Mouse (Mus musculus) mouse trophoblast stem cell (cell line): Measurements from ENCODE around the gene Aldh4a1.

Source experiments
- in situ Hi-C, 2 experiments: fragments of 300-500 bp; cut with MseI, MboI; formaldehyde crosslinking; loops; 2 replicates in 1 of 2; 3 replicates in 1 of 2; pipeline ENCODE4 v1.15.1; 2025

Aldh4a1 gene

DNA sequence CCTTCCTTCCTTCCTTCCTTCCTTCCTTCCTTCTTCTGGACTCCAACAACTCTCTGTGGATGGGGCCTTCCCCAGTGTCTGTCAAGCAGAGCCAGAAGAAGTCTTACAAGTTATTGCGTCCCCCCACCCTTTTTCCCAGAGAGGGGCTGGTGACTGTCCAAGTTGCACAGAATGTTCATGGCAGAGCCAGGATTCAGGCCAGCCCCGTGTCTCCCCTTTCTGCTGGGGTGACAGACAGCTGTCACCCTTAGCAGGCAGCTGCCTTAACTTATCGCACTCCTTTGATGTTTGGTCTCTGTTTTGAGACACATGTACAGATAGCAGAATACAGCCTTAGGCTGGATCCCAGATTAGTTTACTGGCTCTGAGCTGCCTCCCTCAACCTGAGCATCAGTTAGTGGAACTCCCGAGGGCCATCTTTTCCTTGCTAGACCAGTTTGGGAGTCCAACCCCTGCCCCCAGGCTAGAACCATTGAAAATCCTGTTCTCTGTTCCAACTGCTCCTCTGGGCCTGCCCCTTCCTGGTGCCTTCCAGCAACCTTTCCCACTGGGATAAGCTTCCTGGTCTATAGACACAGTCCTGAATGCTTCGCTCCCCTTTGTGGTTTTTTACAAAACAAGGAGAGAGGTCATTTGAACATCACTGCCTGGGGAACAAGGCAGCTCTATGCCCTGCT is 33.2 kb upstream of the Aldh4a1 start:
- in situ Hi-C loops = no loop called here

- in situ Hi-C loops = no loop called here
Measured at GRCm38 (mm10) chr4:139590446-139590845, 32.2 kb upstream of the Aldh4a1 start.

- in situ Hi-C loops = no loop called here
Measured at GRCm38 (mm10) chr4:139592895-139593294, 29.8 kb upstream of the Aldh4a1 start.

DNA sequence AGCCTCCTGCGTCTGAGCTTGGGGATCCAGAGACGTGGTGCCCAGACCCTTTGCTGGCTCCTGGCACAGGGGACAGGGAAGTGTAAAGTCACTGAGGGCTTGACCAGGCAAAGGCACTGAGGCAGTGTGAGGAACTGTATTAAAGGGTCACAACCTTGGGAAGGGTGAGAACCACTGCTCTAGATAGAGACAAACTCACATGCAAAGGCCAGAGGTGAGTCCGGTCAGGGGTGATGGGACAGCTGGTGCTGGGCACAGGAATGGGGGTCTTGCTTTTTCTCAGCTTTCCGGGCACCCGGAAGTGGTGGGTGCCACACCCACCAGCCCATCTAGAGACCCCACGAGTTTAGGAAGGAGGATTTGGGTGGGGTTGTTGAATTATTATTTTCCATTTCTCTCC is 29.3 kb upstream of the Aldh4a1 start:
- in situ Hi-C loops = no loop called here

- in situ Hi-C loops = no loop called here
Measured at GRCm38 (mm10) chr4:139594062-139594461, 28.6 kb upstream of the Aldh4a1 start.

DNA sequence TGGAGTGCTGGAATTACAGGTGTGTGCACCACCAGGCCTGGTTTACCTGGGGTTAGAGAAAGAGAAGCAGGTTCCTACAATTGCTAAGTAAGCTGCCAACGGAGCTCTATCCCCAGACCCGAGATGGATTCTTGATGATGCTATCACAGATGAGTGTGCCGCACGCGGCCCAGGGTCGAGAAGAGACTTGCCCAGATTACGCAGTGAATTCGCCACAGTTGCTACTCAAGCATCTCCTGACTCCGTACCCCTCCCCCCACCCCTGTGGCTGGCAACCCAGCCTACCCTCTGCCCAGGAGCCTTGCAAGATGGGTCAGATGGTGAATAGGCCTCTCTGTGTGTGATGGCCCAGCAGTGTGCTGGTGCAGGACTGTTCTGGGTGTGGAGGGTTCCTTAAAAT is 26.0 kb upstream of the Aldh4a1 start:
- in situ Hi-C loops = no loop called here

GRCm38 (mm10) chr4:139597286-139598284 is 25.1 kb upstream of the Aldh4a1 start:
- in situ Hi-C loops = no loop called here

DNA sequence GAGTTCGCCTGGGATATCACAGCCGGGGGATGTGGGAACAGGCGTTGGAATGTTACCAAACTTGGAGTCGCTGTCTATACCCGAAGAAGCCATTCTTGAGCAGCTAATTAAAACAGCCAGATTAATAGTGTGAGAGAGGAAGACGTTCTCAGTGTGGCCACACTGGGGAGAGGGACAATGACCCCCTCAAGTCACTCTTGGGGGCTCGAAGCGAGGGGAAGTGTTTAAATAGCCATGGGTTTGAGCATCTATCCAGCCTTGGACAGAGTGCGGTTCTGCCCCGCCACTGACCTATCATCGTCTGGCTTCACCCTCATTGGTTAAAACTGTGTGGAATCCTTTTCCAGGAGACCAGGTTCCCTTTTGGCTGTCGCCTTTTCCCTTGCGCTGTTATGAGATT is 24.3 kb upstream of the Aldh4a1 start:
- in situ Hi-C loops = no loop called here

- in situ Hi-C loops = no loop called here
Measured at GRCm38 (mm10) chr4:139598950-139599518, 23.6 kb upstream of the Aldh4a1 start.

- in situ Hi-C loops = no loop called here
Measured at GRCm38 (mm10) chr4:139601519-139602356, 20.9 kb upstream of the Aldh4a1 start.

- in situ Hi-C loops = no loop called here
Measured at GRCm38 (mm10) chr4:139602357-139603244, 20.1 kb upstream of the Aldh4a1 start, which contains the start of gene Gm21969. Gm21969 (plus strand) TSS chr4:139603186.

GRCm38 (mm10) chr4:139605216-139605615 is 17.4 kb upstream of the Aldh4a1 start:
- in situ Hi-C loops = no loop called here

DNA sequence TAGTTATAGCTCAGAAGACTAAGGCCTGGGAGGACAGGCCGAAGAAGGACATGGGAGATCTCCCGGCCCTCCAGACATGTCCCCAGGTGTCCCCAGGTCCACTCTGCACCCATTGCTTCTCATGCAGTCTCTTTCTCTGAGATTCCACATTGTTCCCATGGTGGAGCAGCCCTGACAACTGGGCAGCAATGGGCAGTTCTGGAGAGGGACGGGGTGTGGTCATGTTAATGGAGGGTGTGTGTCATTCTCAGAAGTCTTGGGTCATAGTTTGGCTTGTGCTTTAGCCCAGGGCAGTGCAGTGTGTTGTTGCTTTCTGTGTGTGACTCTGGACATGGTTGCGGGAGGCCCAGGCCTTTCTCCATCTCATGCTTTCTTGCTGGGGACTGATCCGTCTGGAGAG is 15.9 kb upstream of the Aldh4a1 start:
- in situ Hi-C loops = no loop called here

DNA sequence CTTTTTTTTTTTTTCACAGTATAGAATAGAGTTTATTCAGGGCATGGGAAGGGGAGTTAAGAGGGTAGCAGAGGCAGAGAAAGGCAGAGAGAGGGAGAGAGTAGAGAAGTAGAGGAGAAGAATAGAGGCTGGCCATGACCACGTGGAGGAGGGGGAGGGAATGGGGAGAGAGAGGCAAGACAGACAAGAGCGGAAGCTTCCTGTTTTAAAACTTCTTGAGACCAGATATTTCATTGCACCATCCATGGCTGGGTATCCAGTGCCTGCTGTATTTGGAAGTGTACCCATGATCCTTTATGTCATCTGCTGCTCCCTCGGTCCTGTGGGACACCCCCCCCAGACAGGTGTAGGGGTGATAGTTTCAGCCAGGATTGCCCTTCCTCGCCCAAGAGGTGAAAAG is 13.7 kb upstream of the Aldh4a1 start:
- in situ Hi-C loops = no loop called here

- in situ Hi-C loops = no loop called here
Measured at GRCm38 (mm10) chr4:139610954-139611353, 11.7 kb upstream of the Aldh4a1 start.

GRCm38 (mm10) chr4:139611542-139611953 is 11.1 kb upstream of the Aldh4a1 start:
- in situ Hi-C loops = no loop called here

DNA sequence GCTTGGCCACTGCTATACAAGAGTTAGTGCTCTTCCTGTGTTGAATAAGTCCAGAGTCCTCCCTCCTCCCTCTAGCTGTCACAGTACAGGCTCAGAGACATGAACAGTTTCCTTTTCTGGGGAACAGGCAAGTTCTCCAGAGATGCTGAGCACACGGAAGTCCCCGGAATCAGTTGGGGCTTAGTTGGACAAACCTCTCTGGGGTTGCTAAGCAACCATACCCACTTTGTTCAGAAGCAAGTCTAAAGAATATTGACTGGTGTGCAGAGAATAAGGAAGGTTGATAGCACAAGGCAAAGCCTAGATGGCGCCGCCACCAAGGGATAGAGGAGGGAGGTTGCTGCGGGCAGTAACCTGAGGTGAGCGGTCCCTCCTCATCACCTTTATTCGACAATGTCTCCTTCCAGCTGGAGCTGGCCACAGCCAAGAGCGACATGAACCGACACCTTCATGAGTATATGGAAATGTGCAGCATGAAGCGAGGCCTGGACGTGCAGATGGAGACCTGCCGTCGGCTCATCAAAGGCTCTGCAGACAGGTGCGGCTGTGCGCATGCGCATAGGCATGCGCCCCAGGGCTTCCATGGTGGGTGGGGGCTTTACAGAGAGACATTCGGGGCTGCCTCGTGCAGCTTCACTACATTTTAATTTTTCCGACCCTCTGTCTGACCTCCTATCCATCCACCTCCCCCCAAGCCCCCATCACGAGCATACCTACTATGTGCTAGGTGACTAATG is 8.0 kb upstream of the Aldh4a1 start:
- in situ Hi-C loops = no loop called here

DNA sequence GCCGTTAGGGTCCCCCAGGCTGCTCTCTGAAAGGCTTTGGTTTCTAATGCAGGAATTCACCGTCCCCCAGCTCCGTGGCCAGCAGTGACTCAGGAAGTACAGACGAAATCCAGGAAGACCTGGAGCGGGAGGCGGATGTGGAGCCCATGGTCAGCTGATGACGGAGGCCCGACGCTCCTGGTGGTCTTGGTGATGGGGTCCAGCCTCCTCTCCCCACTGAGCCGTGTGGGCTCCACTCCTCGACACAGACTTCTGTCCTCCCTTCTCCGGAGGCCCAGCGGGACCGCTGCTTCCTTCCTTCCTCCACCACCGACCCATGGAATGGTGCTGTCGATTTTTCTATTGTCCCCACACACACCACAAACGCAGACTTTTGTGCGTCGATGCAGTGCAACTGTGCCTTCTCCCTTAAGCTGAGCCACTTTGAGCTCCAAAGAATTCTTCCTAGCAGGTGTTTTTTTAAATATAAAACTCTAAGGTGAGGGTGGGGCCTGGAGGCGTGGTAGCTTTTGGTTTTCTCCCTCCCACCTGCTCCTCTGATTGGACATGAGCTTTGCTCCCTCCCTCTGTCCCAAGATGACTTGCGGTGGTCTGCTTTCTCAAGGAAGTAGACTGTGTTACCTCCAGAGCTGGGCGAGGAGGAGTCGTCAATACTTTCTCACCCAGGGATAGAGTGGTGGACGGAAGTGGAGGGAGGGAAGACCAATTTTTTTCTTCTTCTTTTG is 6.2 kb upstream of the Aldh4a1 start:
- in situ Hi-C loops = no loop called here

DNA sequence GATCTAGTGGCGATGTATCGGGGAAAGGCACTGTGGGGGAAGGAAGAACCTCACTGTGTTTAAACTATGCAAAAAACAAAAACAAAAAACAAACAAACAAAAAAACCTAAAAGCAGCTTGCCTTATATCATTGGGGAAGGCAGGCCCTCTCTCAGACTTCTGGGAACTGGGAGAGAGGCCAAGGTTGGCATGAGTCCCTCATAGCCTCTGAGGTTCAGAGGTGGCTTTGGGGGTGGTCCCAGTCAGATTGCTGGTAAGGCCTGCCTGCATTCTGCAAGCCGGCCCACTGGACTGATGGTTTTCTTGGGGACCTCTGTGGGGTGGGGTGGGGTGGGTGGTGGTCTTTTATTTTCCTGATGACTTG is 5.7 kb upstream of the Aldh4a1 start:
- in situ Hi-C loops = no loop called here
